Mouse (Mus musculus) left cerebral cortex, adult 11 months (tissue): ENCODE data around the gene Coro2b.

Experiments
- DNase-seq: peaks from one replicate; pipeline ENCODE4 v3.0.0; 2022; ENCODE audit warnings: low spot score

Gene Coro2b

DNA sequence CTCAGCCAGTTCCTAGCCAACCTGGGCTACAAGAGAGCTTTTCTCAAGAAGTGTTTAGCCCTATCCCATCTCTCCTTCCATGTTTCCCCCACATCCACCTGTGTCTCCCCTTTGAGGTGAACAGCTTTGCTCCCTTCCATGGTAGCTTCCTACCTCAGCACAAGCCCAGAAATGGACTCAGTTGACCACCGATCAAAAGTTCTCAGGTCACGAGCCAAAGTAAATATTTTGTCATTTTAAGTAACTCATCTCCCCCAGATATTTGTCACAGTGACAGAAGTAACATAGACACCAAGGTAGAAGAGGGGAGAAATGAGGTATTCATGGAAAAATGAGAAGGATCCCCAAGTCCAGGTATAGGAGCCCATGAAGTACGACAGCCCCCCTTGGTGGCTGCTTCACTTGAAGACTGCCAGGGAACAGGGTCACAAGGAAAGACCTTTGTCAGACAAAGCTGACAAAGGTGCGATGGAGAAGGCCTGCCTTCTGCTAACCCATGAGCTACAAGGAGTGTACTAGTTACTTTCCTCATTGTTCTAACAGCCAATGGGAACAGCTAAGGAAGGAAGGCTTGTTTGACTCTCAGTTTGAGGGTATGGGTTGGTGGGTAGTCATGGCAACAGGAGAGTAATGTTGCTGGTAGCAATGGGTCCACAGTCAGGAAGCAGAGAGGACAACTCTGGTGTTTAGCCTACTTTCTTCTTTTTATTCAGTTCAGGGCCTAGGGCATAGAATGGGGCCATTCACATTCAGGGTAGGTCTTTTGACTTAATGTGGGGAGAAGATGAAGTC is 150.9 kb downstream of the Coro2b start:
- no peak for DNase-seq

DNA sequence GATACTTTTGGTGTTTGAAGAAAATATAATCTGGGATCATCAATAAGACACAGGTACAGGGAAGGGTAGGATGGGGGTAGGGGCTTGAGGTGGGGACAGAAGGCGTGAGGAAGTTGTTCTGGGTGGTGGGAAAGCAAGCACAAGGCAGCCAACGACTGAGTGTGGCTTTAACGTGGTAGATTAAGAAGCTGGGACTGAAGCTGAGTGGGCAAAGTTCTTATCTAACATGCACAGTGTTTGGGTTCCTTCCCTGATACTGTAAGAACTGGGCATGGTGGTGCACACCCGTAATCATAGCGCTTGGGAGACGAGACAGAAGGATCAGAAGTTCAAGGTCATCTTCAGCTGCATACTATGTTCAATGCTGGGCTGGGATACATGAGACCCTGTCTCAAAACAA is 151.8 kb downstream of the Coro2b start:
- DNase-seq = no peak

DNA sequence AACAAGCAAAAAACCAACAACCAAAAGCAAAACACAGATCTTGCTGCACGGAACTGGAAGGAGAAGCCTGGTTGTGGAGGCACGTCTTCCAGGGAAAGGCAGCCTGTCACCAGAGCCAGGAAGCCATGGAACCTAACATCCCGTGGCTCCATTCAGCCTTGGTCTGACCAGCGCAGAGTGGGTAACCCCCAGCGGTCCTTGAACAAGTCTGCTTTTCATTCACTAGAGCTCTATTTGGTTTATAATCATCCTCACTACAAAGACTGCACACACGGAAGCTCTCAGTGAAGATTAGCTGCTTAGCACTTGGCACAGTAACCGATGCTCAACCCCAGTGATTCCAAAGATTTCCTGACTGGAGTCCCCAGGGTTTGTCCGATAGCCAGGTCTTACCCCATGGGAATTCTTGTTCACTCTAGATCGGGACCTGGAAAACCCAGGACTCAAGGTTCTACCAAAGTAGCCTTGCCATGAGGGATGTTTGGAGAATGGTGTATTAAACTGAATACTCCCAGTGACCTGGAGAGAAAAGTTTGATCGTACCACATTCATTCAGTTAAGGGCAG is 154.2 kb downstream of the Coro2b start:
- DNase-seq = no peak

- no peak for DNase-seq
Measured at GRCm38 (mm10) chr9:62381402-62381913, 155.4 kb downstream of the Coro2b start.

DNA sequence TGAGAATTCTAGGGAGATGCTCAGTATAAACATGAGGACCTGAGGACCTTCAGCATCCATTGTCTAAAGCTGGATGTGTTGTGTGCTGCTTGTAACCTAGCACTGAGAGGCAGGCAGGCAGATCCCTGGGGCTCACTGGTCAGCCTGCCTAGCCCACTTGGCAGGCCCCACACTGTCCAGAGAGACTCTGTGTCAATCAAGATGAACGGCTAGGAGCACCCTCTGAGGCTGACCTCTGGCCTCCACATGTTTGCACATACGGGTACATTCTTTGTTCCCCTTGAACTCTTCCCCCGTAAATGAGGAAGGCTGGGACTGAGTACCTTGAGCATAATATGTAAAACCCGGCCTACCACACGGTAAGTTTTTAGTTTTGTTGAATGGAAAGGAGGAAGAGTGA is 156.5 kb downstream of the Coro2b start:
- DNase-seq = no peak

DNA sequence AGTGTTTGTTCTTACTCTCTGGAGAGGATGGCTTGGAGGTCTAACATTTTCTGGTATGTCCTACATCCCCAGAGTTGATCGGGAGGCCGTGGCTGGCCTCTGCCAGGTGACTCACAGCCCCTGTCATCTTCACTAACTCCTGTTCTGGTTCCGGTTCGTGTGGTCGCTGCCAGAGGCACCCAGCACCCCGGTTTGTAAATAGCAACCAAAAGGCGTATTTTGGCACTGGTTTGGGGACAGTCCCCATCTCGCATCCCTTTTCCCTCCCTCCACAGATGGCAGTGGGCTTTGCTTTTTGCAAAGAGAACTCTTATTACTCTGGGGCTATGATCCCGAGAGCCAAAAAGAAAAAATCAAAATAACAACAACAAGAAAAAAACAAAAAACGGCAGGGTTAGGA is 158.9 kb downstream of the Coro2b start:
- DNase-seq = no peak

- DNase-seq = no peak
Measured at GRCm38 (mm10) chr9:62374276-62374675, 162.6 kb downstream of the Coro2b start.

GRCm38 (mm10) chr9:62373222-62374123 is 163.4 kb downstream of the Coro2b start:
- peak; percentile 56 for DNase-seq

DNA sequence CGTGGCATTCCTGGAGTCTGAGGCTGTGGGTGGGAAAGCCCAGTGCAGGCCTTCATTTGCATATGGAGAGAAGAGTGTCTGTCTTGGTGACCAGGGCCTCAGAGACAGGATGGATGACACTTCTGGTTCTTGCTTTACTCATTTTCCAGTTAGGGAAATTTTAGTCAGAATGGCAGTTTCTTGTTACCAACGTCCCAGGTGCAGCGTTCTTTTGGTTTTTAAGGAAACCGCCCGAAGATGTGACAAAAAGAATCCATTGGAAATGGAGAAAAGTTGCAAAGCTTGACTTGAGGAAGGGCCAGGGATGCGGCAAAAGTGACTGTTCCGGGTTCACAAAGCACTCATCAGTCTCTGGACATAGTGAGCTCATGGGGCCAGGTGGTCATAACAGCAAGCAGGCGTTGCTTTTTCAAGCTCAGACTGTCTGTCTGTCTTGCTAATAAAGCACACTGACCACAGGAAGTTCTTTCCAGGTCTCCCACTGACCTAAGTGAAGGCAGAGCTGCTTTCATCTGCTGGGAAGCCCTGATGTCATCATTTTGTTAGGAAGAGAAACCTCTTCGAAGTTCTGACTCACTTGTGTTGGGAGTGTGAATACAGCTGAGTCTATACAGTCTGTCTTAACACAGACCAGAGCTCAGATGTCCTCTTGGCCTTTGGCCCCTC is 164.2 kb downstream of the Coro2b start:
- no peak for DNase-seq

GRCm38 (mm10) chr9:62371745-62372555 is 164.9 kb downstream of the Coro2b start:
- no peak for DNase-seq

DNA sequence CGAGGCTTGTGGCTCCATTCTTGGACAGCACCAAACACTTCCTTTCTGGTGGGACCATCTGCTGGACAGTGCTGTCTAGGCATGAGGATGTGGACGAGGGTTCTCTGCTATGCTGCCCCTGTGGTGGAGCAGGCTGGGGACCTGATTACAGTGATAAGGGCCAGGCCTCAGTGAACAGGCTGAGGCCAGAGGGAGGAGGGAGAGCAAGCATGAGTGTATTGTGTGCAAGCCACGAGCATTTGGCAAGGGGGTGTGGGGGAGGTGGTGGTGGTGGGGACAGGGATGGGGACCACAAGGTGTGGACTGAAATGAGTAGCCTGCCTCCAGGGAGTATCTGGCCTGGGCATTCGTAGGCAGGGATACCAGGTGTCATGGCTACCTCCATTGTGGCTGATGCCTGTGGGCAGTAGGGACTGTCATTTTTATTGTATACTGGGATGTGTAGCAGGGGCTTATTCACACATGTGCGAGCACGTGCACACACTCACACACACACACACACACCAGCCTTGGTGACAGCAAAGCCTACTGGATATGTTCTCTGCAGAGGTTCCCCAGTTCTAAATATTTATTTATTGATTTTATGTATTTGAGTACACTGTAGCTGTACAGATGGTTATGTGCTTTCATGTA is 166.1 kb downstream of the Coro2b start:
- DNase-seq = no peak

DNA sequence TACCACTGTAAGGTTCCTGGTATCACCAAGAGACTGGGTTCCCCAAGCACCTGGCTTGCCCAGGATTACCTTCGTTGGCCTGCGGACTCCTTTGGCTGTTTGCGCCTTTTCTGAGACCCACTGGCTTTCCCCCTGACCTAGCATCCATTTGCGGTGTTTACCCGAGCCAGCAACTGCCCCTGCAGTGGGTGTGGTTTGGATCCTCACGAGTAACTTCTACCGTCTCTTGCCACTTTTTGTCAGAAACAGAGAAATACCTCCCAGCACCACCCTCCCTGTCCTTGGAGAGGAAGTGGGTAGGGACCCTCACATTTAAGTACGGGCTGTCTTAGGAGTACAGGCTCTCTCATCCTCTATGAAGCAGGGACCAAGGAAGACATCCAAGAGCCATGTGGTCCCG is 166.7 kb downstream of the Coro2b start:
- DNase-seq = no peak
